Mouse (Mus musculus) neural tube, embryonic 11.5 days (tissue): Measurements from ENCODE around the gene Gm39566. TPM values are rescaled to one million over a fixed set of nuclear protein-coding genes. Genes with fewer than 3 reads are reported as not detected.

Experiments
- ATAC-seq: fragments of 200-750 bp; cut with Nextera tagmentation; 2 replicates; pipeline ENCODE4 v1.8.0; 2017; ENCODE audit warnings: moderate number of reproducible peaks, mild to moderate bottlenecking, moderate TSS enrichment, moderate library complexity; ENCODE audit not compliant: insufficient read depth, low FRiP score, low TSS enrichment
- DNase-seq: peaks from one replicate; pipeline ENCODE4 v3.0.0-alpha.2; 2015; ENCODE audit warnings: low spot score
- H3K27ac ChIP-seq: fragments of 300-500 bp; sonication (generic); 2 replicates; pipeline ENCODE4 v1.5.1; 2014; ENCODE audit warnings: low read depth, mild to moderate bottlenecking, low read length
- H3K27me3 ChIP-seq: fragments of 300-500 bp; sonication (generic); 2 replicates; pipeline ENCODE4 v1.6.1; 2014; ENCODE audit warnings: mild to moderate bottlenecking, low read length, mixed read lengths; ENCODE audit not compliant: control insufficient read depth, insufficient read depth
- H3K36me3 ChIP-seq: fragments of 300-500 bp; sonication (generic); 2 replicates; pipeline ENCODE4 v1.6.1; 2014; ENCODE audit warnings: mild to moderate bottlenecking, low read length, moderate library complexity, mixed read lengths; ENCODE audit not compliant: control insufficient read depth, insufficient read depth
- H3K4me1 ChIP-seq: fragments of 300-500 bp; sonication (generic); 2 replicates; pipeline ENCODE4 v1.6.1; 2014; ENCODE audit warnings: low read length, mixed read lengths; ENCODE audit not compliant: control insufficient read depth, insufficient read depth
- H3K4me2 ChIP-seq: fragments of 300-500 bp; sonication (generic); 2 replicates; pipeline ENCODE4 v1.6.1; 2014; ENCODE audit warnings: low read depth, mild to moderate bottlenecking, moderate library complexity
- H3K4me3 ChIP-seq: fragments of 300-500 bp; sonication (generic); 2 replicates; pipeline ENCODE4 v1.5.1; 2014; ENCODE audit warnings: low read depth, low read length
- H3K9ac ChIP-seq: fragments of 300-500 bp; sonication (generic); 2 replicates; pipeline ENCODE4 v1.6.1; 2014; ENCODE audit warnings: mild to moderate bottlenecking, low read length
- H3K9me3 ChIP-seq: fragments of 300-500 bp; sonication (generic); 2 replicates; pipeline ENCODE4 v1.6.1; 2016; ENCODE audit warnings: low read length; ENCODE audit not compliant: control insufficient read depth
- WGBS: fragments of 180-500 bp; shearing (Covaris S2); extraction: QIAGEN DNeasy Blood & Tissue Kit; methylation state at CpG from one replicate; pipeline ENCODE4 v1.1.7; 2014; 5-methylcytosine and 5-hydroxymethylcytosine counted together
- polyA plus RNA-seq: library from polyadenylated mRNA; unstranded; fragments of >200 nt; fragmentation: Nextera tagmentation; extraction: Ambion mirVana; gene quantifications from 2 replicates; pipeline ENCODE4 v1.2.1, GENCODE M21; 2014

Gm39566 gene
- polyA plus RNA-seq, 1 experiment from 2014 or later: not detected

- WGBS: 52% methylated on average over 7 of the region's 7 CpGs
- Histone ChIP-seq H3K4me3 (no peak overlapping the region), H3K27me3 (peaks cover 10% of the 10 kb centered on the region; the same call in 1 of the 2 replicates), H3K9me3 (no peaks in the 10 kb centered on the region), H3K9ac (no peak overlapping the region), H3K4me2 (no peak overlapping the region), H3K27ac (no peak overlapping the region), H3K36me3 (no peaks in the 10 kb centered on the region), H3K4me1 (no peaks in the 10 kb centered on the region; the same call in 1 of the 2 replicates)
- no peak for DNase-seq
- ATAC-seq: no peak
Observed at GRCm38 (mm10) chr11:69778985-69779384, 36.1 kb downstream of the Gm39566 start.

DNA sequence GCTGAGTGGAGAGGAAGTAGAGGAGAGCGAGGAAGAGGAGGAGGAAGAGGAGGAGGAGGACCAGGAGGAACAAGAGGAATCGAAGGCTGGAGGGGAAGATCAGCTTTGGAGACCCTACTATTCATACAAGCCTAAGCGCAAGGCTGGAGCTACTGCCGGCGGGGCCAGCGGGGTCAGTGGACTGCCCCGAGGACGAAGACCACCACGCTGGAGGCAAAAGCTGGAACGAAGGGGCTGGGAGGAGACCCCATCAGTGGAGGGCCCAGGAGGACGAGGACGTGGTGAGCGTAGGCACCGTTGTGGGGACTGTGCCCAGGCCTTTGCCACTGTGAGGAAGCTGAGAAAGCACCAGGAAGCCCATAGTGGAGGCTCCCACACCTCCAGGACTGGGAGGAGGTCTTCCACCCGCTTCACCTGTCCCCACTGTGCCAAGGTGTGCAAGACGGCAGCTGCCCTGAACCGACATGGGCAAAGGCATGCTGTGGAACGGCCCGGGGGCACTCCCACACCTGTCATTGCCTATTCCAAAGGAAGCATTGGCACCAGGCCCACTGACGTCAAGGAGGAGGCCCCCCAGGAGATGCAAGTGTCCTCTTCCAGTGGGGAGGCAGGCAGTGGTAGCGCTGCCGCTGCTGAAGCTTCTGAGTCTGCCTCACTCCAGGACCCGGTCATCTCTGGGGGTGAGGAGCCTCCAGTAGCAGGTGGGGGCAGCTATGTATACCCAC lies 36.7 kb downstream of the Gm39566 start:
- WGBS: 70% methylated on average over 23 of the region's 23 CpGs
- Histone ChIP-seq H3K27me3 (peaks cover 10% of the 10 kb centered on the region; the same call in 1 of the 2 replicates), H3K4me3 (no peak overlapping the region), H3K4me2 (no peak overlapping the region), H3K36me3 (no peaks in the 10 kb centered on the region), H3K9me3 (no peaks in the 10 kb centered on the region), H3K4me1 (no peaks in the 10 kb centered on the region; the same call in 1 of the 2 replicates), H3K27ac (no peak overlapping the region), H3K9ac (no peak overlapping the region; the same call in 1 of the 2 replicates)
- DNase-seq (no peak), ATAC-seq (no peak)

GRCm38 (mm10) chr11:69777504-69778257 lies 37.4 kb downstream of the Gm39566 start:
- no peak overlapping the region for H3K27ac ChIP-seq
- ATAC-seq: no peak
- WGBS: 69% methylated on average over 26 of the region's 26 CpGs

DNA sequence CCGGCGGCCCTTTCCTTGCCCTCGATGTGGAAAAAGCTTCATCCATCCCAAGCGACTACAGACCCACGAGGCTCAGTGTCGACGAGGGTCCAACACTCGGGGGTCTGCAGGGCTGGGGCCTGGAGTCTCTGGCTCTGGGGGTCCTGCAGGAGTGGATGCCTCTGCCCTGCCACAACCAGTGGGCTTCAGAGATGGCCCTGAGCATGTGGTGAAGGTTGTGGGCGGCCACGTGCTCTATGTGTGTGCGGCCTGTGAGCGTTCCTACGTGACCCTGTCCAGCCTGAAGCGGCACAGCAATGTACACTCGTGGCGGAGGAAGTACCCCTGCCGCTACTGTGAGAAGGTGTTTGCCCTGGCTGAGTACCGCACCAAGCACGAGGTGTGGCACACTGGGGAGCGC lies 38.6 kb downstream of the Gm39566 start:
- Histone ChIP-seq H3K4me1 (no peaks in the 10 kb centered on the region; the same call in 1 of the 2 replicates), H3K27ac (no peak overlapping the region), H3K4me3 (no peak overlapping the region), H3K9me3 (no peaks in the 10 kb centered on the region), H3K36me3 (no peaks in the 10 kb centered on the region), H3K4me2 (no peak overlapping the region), H3K27me3 (peaks cover 10% of the 10 kb centered on the region; the same call in 1 of the 2 replicates), H3K9ac (no peak overlapping the region)
- WGBS: 85% methylated on average over 20 of the region's 20 CpGs
- ATAC-seq (no peak), DNase-seq (no peak)

More at GRCm38 (mm10) chr11:69777504-69778257, 37.4 kb downstream of the Gm39566 start:
- Histone ChIP-seq H3K36me3 (no peaks in the 10 kb centered on the region), H3K27me3 (peaks cover 10% of the 10 kb centered on the region; the same call in 1 of the 2 replicates), H3K9ac (no peak overlapping the region; the same call in 1 of the 2 replicates), H3K4me1 (no peaks in the 10 kb centered on the region; the same call in 1 of the 2 replicates), H3K4me3 (no peak overlapping the region), H3K4me2 (no peak overlapping the region), H3K9me3 (no peaks in the 10 kb centered on the region)
- no peak for DNase-seq

DNA sequence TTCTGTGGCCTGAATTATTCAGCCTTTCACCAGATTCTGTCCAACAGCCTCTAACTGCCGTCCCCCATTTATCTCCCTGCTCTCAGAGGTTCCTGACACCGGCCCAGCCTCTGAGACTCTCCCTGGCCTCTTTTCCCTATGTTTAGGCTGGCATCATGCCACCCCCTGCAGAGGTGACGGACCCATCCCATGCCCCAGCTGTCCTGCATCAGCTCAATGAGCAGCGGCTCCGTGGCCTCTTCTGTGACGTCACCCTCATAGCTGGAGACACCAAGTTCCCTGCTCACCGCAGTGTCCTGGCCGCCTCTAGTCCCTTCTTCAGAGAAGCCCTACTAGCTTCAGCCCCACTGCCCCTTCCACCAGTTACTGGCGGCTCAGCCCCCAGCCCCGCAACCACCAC lies 39.4 kb downstream of the Gm39566 start:
- ATAC-seq: no peak
- Histone ChIP-seq H3K4me3 (no peak overlapping the region), H3K4me2 (no peak overlapping the region), H3K9me3 (no peaks in the 10 kb centered on the region), H3K9ac (no peak overlapping the region), H3K27me3 (peaks cover 10% of the 10 kb centered on the region; the same call in 1 of the 2 replicates), H3K36me3 (no peaks in the 10 kb centered on the region), H3K27ac (no peak overlapping the region), H3K4me1 (no peaks in the 10 kb centered on the region; the same call in 1 of the 2 replicates)
- DNase-seq: no peak
- WGBS: 61% methylated on average over 10 of the region's 10 CpGs

DNA sequence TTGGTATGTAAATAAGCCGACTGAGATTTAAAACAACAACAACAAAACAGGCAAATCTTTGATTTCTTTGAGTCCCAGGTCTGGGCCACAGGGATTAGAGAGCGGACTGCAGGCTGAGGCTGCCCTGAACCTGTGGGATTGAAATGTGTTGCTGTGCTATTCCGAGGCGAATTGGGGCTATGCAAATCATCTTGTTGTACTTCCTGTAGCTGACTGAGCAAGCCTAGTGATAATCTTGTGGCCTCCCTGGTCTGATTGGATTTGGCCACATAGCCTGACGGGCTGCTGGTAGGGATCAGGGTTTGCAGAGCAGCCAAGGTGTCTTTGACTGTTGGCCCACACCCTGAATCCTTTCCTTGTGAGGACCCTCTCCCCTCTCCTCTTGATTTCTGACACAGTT lies 40.1 kb downstream of the Gm39566 start:
- 60% methylated on average over 5 of the region's 5 CpGs for WGBS
- Histone ChIP-seq H3K9ac (no peak overlapping the region), H3K36me3 (no peaks in the 10 kb centered on the region), H3K4me1 (no peaks in the 10 kb centered on the region; the same call in 1 of the 2 replicates), H3K27ac (no peak overlapping the region), H3K9me3 (no peaks in the 10 kb centered on the region), H3K4me2 (no peak overlapping the region), H3K4me3 (no peak overlapping the region), H3K27me3 (peaks cover 10% of the 10 kb centered on the region; the same call in 1 of the 2 replicates)
- DNase-seq: no peak
- ATAC-seq: no peak

DNA sequence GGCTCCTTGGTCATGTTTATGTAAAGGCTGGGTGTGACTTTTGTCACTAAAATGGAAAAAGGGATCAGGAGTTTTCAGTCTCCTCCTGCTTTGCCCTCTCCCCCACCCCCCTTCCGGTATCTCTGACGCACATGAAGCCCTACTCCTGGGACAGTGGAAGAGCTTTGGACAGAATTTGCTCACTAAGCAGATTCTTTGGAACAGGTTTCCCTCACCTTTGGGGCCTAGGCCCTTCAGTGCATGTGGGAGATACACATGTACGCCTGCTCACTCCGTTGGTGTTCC lies 47.5 kb downstream of the Gm39566 start:
- WGBS: 73% methylated on average over 4 of the region's 4 CpGs
- Histone ChIP-seq H3K9ac (no peak overlapping the region), H3K4me3 (no peak overlapping the region), H3K36me3 (no peaks in the 10 kb centered on the region), H3K27ac (no peak overlapping the region), H3K27me3 (no peaks in the 10 kb centered on the region), H3K4me2 (no peak overlapping the region), H3K4me1 (no peaks in the 10 kb centered on the region; the same call in 1 of the 2 replicates), H3K9me3 (no peaks in the 10 kb centered on the region)
- ATAC-seq: no peak
- no peak for DNase-seq

- no peaks in the 10 kb centered on the region for H3K36me3 ChIP-seq
- no peak overlapping the region for H3K9ac ChIP-seq
- H3K4me3 ChIP-seq: peak overlapping the region; percentile 80
- no peak overlapping the region for H3K27ac ChIP-seq
- H3K27me3 ChIP-seq: no peaks in the 10 kb centered on the region
- no peak for ATAC-seq
- H3K9me3 ChIP-seq: no peaks in the 10 kb centered on the region
- DNase-seq: no peak
- WGBS: 66% methylated on average over 13 of the region's 13 CpGs
- H3K4me2 ChIP-seq: peak overlapping the region; percentile 89
- no peaks in the 10 kb centered on the region; the same call in 1 of the 2 replicates for H3K4me1 ChIP-seq
Observed at GRCm38 (mm10) chr11:69766872-69767624, 48.0 kb downstream of the Gm39566 start.
